ENCODE assay signal across 10 mouse cellular contexts in genomic region chr12:72515446-72515845, GRCm38 (mm10). TPM values are rescaled to one million over a fixed set of nuclear protein-coding genes. Genes with fewer than 3 reads are reported as not detected.
DNase-seq lines count a peak whose midpoint lies in the region; ATAC-seq and TF ChIP-seq lines count a peak whose summit lies in the region.
"Had no signal": no experiment of that assay in that cellular context is flagged by ENCODE, and none has a peak within 500 bp of the region (broad histone marks: within the 10 kb centered on the region; RNA-seq: fewer than 3 reads in every experiment).

No protein-coding gene starts in this region.

- H3K9me3 ChIP-seq in hindbrain, embryonic 14.5 days (ENCODE audit: control insufficient read depth, low read length): no peaks in the 10 kb centered on the region
- H3K9me3 ChIP-seq in hindbrain, embryonic 12.5 days (replicated peaks): no peaks in the 10 kb centered on the region
- H3K9me3 ChIP-seq in CH12.LX (replicated peaks; ENCODE audit: low read length): no peaks in the 10 kb centered on the region
- no peaks in the 10 kb centered on the region for H3K9me3 ChIP-seq in forebrain, embryonic 16.5 days (ENCODE audit: control insufficient read depth, low read length)
- H3K9me3 ChIP-seq: neural tube, embryonic 12.5 days had no signal

- ATAC-seq in hindbrain, embryonic 14.5 days (ENCODE audit: low FRiP score): 0 out of 2 replicates have a peak, but pooled peaks have one; percentile 74
- no peak for ATAC-seq in hindbrain, embryonic 12.5 days (ENCODE audit: low FRiP score)
- ATAC-seq in forebrain, embryonic 16.5 days: 0 out of 2 replicates have a peak, but pooled peaks have one; percentile 58
- no peak for ATAC-seq in erythroid progenitor cell, adult 5-6 weeks (replicated peaks; ENCODE audit: low FRiP score, poor library complexity, severe bottlenecking)

- H3K4me1 ChIP-seq in hindbrain, embryonic 14.5 days (replicated peaks; ENCODE audit: control insufficient read depth, insufficient read depth, low read length): no peaks in the 10 kb centered on the region
- H3K4me1 ChIP-seq in hindbrain, embryonic 12.5 days: no peaks in the 10 kb centered on the region
- peaks cover 0 to 5% of the 10 kb centered on the region in 2 experiments; a peak in 1 of 4 replicates for H3K4me1 ChIP-seq in CH12.LX (ENCODE audit: control insufficient read depth in 1 of 2, insufficient read depth in 2 of 2)
- peaks cover 3% of the 10 kb centered on the region for H3K4me1 ChIP-seq in forebrain, embryonic 16.5 days (replicated peaks; ENCODE audit: control insufficient read depth, insufficient read depth, low read length)
- H3K4me1 ChIP-seq: neural tube, embryonic 12.5 days had no signal

- in situ Hi-C loops in CH12.LX (cut with MboI; ENCODE audit: low pct_ligation_motif_present, low pct_unique_long_range_greater_than_20kb, low sequenced_read_pairs): no loop called here

- H3K4me3 ChIP-seq in hindbrain, embryonic 14.5 days (replicated peaks; ENCODE audit: low read length): no peak overlapping the region
- no peak overlapping the region for H3K4me3 ChIP-seq in hindbrain, embryonic 12.5 days
- H3K4me3 ChIP-seq in CH12.LX (replicated peaks in 1 of 3; ENCODE audit: low read depth in 2 of 3, low read length in 2 of 3, poor library complexity in 1 of 3): no peak overlapping the region
- no peak overlapping the region for H3K4me3 ChIP-seq in forebrain, embryonic 16.5 days (replicated peaks; ENCODE audit: low read length)
- H3K4me3 ChIP-seq: neural tube, embryonic 12.5 days had no signal

- H3K27ac ChIP-seq in hindbrain, embryonic 14.5 days: no peak overlapping the region
- no peak overlapping the region for H3K27ac ChIP-seq in hindbrain, embryonic 12.5 days
- no peak overlapping the region for H3K27ac ChIP-seq in CH12.LX (ENCODE audit: insufficient read depth, low read depth)
- H3K27ac ChIP-seq in forebrain, embryonic 16.5 days (ENCODE audit: low read length): no peak overlapping the region
- H3K27ac ChIP-seq: neural tube, embryonic 12.5 days had no signal

- no peak overlapping the region for H3K4me2 ChIP-seq in hindbrain, embryonic 14.5 days (replicated peaks)
- H3K4me2 ChIP-seq in hindbrain, embryonic 12.5 days (replicated peaks): no peak overlapping the region
- H3K4me2 ChIP-seq in CH12.LX (ENCODE audit: insufficient read depth, low read depth, poor library complexity, severe bottlenecking): no peak overlapping the region
- no peak overlapping the region for H3K4me2 ChIP-seq in forebrain, embryonic 16.5 days (ENCODE audit: low read length)
- H3K4me2 ChIP-seq: neural tube, embryonic 12.5 days had no signal

- no peaks in the 10 kb centered on the region for H3K36me3 ChIP-seq in hindbrain, embryonic 14.5 days (replicated peaks; ENCODE audit: control insufficient read depth, insufficient read depth)
- no peaks in the 10 kb centered on the region for H3K36me3 ChIP-seq in hindbrain, embryonic 12.5 days
- no peaks in the 10 kb centered on the region for H3K36me3 ChIP-seq in CH12.LX (replicated peaks in 1 of 2; ENCODE audit: control insufficient read depth in 1 of 2, insufficient read depth in 1 of 2, low read length in 1 of 2)
- H3K36me3 ChIP-seq in forebrain, embryonic 16.5 days (ENCODE audit: control insufficient read depth, insufficient read depth): no peaks in the 10 kb centered on the region
- H3K36me3 ChIP-seq: neural tube, embryonic 12.5 days had no signal

- TF ChIP-seq RAD21 in CH12.LX (IDR thresholded peaks at IDR 0.05; ENCODE audit: low read depth, low read length): peak; percentile 69

- DNase-seq in hindbrain, embryonic 14.5 days (ENCODE audit: low spot score): peak; percentile 68
- DNase-seq in 3T3-L1 (ENCODE audit: low read depth, low spot score) (peak; percentile 72), CH12.LX (ENCODE audit: extremely low read depth) (peak; percentile 37)
- no peak for DNase-seq in right cerebral cortex, postnatal 14 days
- DNase-seq in kidney, postnatal 25 days: no peak
- DNase-seq: thymus, adult 18-20 months had no signal

- dilution Hi-C loops in CH12.LX (cut with MboI; ENCODE audit: extremely low pct_ligation_motif_present, extremely low pct_unique_long_range_greater_than_20kb, low sequenced_read_pairs): no loop called here

- WGBS in hindbrain, embryonic 14.5 days: 60% methylated on average over 3 of the region's 3 CpGs
- WGBS in hindbrain, embryonic 12.5 days: 69% methylated on average over 3 of the region's 3 CpGs
- WGBS in forebrain, embryonic 16.5 days: 55% methylated on average over 3 of the region's 3 CpGs

- TF ChIP-seq CTCF in CH12.LX (conservative IDR thresholded peaks at IDR 0.05 in 1 of 2, IDR thresholded peaks at IDR 0.05 in 1 of 2; ENCODE audit: low read depth in 2 of 2, low read length in 2 of 2): peak in 1 of 2 experiments; percentile 72; a peak in 2 of 4 replicates

- TF ChIP-seq EP300 in CH12.LX (IDR thresholded peaks at IDR 0.05; ENCODE audit: low read length): no peak

- no peak overlapping the region for H3K9ac ChIP-seq in hindbrain, embryonic 14.5 days
- H3K9ac ChIP-seq in hindbrain, embryonic 12.5 days: no peak overlapping the region
- H3K9ac ChIP-seq in CH12.LX (ENCODE audit: insufficient read depth, low read depth): no peak overlapping the region
- H3K9ac ChIP-seq in forebrain, embryonic 16.5 days (replicated peaks; ENCODE audit: low read depth, low read length): no peak overlapping the region
- H3K9ac ChIP-seq: neural tube, embryonic 12.5 days had no signal

- no peaks in the 10 kb centered on the region for H3K79me2 ChIP-seq in CH12.LX (replicated peaks; ENCODE audit: control insufficient read depth, extremely low read depth, insufficient read depth, poor library complexity, severe bottlenecking)

- H3K27me3 ChIP-seq in hindbrain, embryonic 14.5 days (ENCODE audit: control insufficient read depth, insufficient read depth, low read length): no peaks in the 10 kb centered on the region
- no peaks in the 10 kb centered on the region; the same call in 1 of the 2 replicates for H3K27me3 ChIP-seq in hindbrain, embryonic 12.5 days
- H3K27me3 ChIP-seq in CH12.LX (replicated peaks): no peaks in the 10 kb centered on the region
- H3K27me3 ChIP-seq in forebrain, embryonic 16.5 days (replicated peaks; ENCODE audit: control insufficient read depth, insufficient read depth, low read length): no peaks in the 10 kb centered on the region
- H3K27me3 ChIP-seq: neural tube, embryonic 12.5 days had no signal

- TF ChIP-seq POLR2A in CH12.LX (IDR thresholded peaks at IDR 0.05; ENCODE audit: low read depth, low read length): no peak

TF ChIP-seq in CH12.LX, 34 proteins besides CTCF, POLR2A, EP300 and RAD21:
- TF ChIP-seq JUND (conservative IDR thresholded peaks at IDR 0.05; ENCODE audit: low read depth, low read length) (peak; percentile 31; the same call in 1 of the 2 replicates), MEF2A (IDR thresholded peaks at IDR 0.05; ENCODE audit: borderline replicate concordance, low read depth, low read length) (no peak), UBTF (IDR thresholded peaks at IDR 0.05; ENCODE audit: low read depth, low read length) (no peak), MAFK (IDR thresholded peaks at IDR 0.05; ENCODE audit: insufficient replicate concordance, low read length) (no peak), ZKSCAN1 (IDR thresholded peaks at IDR 0.05; ENCODE audit: borderline replicate concordance, low read depth, low read length) (no peak), SMC3 (IDR thresholded peaks at IDR 0.05; ENCODE audit: low read depth, low read length) (peak; percentile 63), PAX5 (IDR thresholded peaks at IDR 0.05; ENCODE audit: low read length) (no peak), ZC3H11A (IDR thresholded peaks at IDR 0.05; ENCODE audit: low read depth, low read length) (0 out of 2 replicates have a peak, but pooled peaks have one; percentile 8), RCOR1 (conservative IDR thresholded peaks at IDR 0.05; ENCODE audit: low read depth, low read length) (no peak), ETS1 (conservative IDR thresholded peaks at IDR 0.05; ENCODE audit: low read depth, low read length) (no peak), SIN3A (IDR thresholded peaks at IDR 0.05; ENCODE audit: low read length) (no peak), ZNF384 (IDR thresholded peaks at IDR 0.05; ENCODE audit: low read depth, low read length) (peak; percentile 35), ELF1 (IDR thresholded peaks at IDR 0.05; ENCODE audit: low read depth, low read length) (no peak), MXI1 (IDR thresholded peaks at IDR 0.05; ENCODE audit: low read depth, low read length) (no peak), ZMIZ1 (IDR thresholded peaks at IDR 0.05; ENCODE audit: low read depth, low read length) (no peak), TBP (conservative IDR thresholded peaks at IDR 0.05; ENCODE audit: low read depth, low read length) (no peak), KAT2A (IDR thresholded peaks at IDR 0.05; ENCODE audit: insufficient replicate concordance, low read length) (no peak), MAZ (IDR thresholded peaks at IDR 0.05; ENCODE audit: low read depth, low read length) (no peak), HCFC1 (IDR thresholded peaks at IDR 0.05; ENCODE audit: low read depth, low read length) (no peak), USF1 (IDR thresholded peaks at IDR 0.05; ENCODE audit: low read depth, low read length) (no peak), NRF1 (IDR thresholded peaks at IDR 0.05; ENCODE audit: low read depth, low read length) (no peak)

RNA-seq across cellular contexts. Expression of gene Pcnx4, which starts 20.7 kb away (rescaled TPM):
- 28.3 and 29.4 TPM in 2 replicates for polyA plus RNA-seq in hindbrain, embryonic 14.5 days (2014; fragmentation: Nextera tagmentation; extraction: Ambion mirVana)
- polyA plus RNA-seq in hindbrain, embryonic 12.5 days (2016; fragmentation: Nextera tagmentation; extraction: Ambion mirVana): 18.0 and 18.4 TPM in 2 replicates
- total RNA-seq in CH12.LX (2012; rRNA removed): 2.9 and 3.1 TPM in 2 replicates
- 1.5 and 1.9 TPM in 2 replicates for total RNA-seq in CH12.LX (2014; rRNA removed)
- 2.1 and 2.9 TPM in 2 replicates for polyA plus RNA-seq in CH12.LX (2012; ENCODE audit: insufficient read length, low read depth)
- 23.3 and 24.2 TPM in 2 replicates for polyA plus RNA-seq in forebrain, embryonic 16.5 days (2015; fragmentation: Nextera tagmentation; extraction: Ambion mirVana)
- total RNA-seq in erythroid progenitor cell, adult 5-6 weeks (2015; ENCODE audit: low replicate concordance): 0.36 TPM in 1 of 2 replicates, not detected in the other
- 0.26 and 0.53 TPM in 2 replicates for total RNA-seq in erythroid progenitor cell, adult 5-6 weeks (2017; ENCODE audit: low replicate concordance)

Comparison
In these comparisons a context has a peak if more than half of its experiments do, and no peak if none do; other contexts are left out.
1. ATAC-seq: peak in hindbrain, embryonic 14.5 days (single experiment) and forebrain, embryonic 16.5 days (single experiment); none in hindbrain, embryonic 12.5 days (single experiment) and erythroid progenitor cell, adult 5-6 weeks (single experiment).
2. DNase-seq: peak in hindbrain, embryonic 14.5 days (single experiment), 3T3-L1 (single experiment) and CH12.LX (single experiment); none in right cerebral cortex, postnatal 14 days (single experiment) and kidney, postnatal 25 days (0 of 2).